Mouse (Mus musculus) ES-E14 (cell line): Measurements from ENCODE around the gene Ermap. TPM values are rescaled to one million over a fixed set of nuclear protein-coding genes. Genes with fewer than 3 reads are reported as not detected.

ENCODE experiments used
- DNase-seq: peaks from one replicate; pipeline ENCODE4 v3.0.0-alpha.2; 2013; ENCODE audit warnings: low read depth, low spot score
- H3K27ac ChIP-seq: 2 replicates; pipeline ENCODE4 v1.5.1; 2012; ENCODE audit warnings: low read depth, mild to moderate bottlenecking, low read length, moderate library complexity, mixed read lengths; ENCODE audit not compliant: poor library complexity, insufficient read depth, severe bottlenecking
- H3K36me3 ChIP-seq: 2 replicates; pipeline ENCODE4 v1.6.1; 2012; ENCODE audit warnings: mild to moderate bottlenecking, low read length, moderate library complexity, mixed read lengths; ENCODE audit not compliant: control insufficient read depth, poor library complexity, insufficient read depth, severe bottlenecking
- H3K4me1 ChIP-seq, 2 experiments: fragments of 150-350 bp in 1 of 2; sonication (generic) in 1 of 2; 2 replicates each; pipeline ENCODE4 v1.6.1; 2012; ENCODE audit warnings: low read length in 2 of 2, mild to moderate bottlenecking in 1 of 2, mixed read lengths in 1 of 2; ENCODE audit not compliant: control insufficient read depth in 2 of 2, insufficient read depth in 2 of 2, poor library complexity in 1 of 2
- H3K4me3 ChIP-seq, 2 experiments: fragments of 150-350 bp in 1 of 2; sonication (generic) in 1 of 2; 2 replicates each; pipeline ENCODE4 v1.5.1; 2012; ENCODE audit warnings: low read length in 2 of 2, low read depth in 1 of 2, mild to moderate bottlenecking in 1 of 2, mixed read lengths in 1 of 2; ENCODE audit not compliant: insufficient read depth in 1 of 2, poor library complexity in 1 of 2, severe bottlenecking in 1 of 2
- H3K9ac ChIP-seq: 2 replicates; pipeline ENCODE4 v1.6.1; 2012; ENCODE audit warnings: low read depth, mild to moderate bottlenecking, low read length, mixed read lengths; ENCODE audit not compliant: poor library complexity, insufficient read depth, severe bottlenecking
- H3K9me3 ChIP-seq: fragments of 150-350 bp; sonication (generic); 2 replicates; pipeline ENCODE4 v1.6.1; 2012; ENCODE audit warnings: low read depth, mild to moderate bottlenecking, low read length; ENCODE audit not compliant: control insufficient read depth, insufficient read depth
- CHD2 ChIP-seq: IDR thresholded peaks from 2 replicates; pipeline ENCODE4 v1.6.1; 2014; ENCODE audit warnings: mild to moderate bottlenecking, low read depth, low read length, inconsistent platforms
- HCFC1 ChIP-seq: IDR thresholded peaks from 2 replicates; pipeline ENCODE4 v1.6.1; 2012; ENCODE audit warnings: low read length, inconsistent platforms, borderline replicate concordance; ENCODE audit not compliant: insufficient read depth
- MAFK ChIP-seq: IDR thresholded peaks from 2 replicates; pipeline ENCODE4 v1.6.1; 2014; ENCODE audit warnings: mild to moderate bottlenecking, low read depth, low read length, inconsistent platforms; ENCODE audit not compliant: insufficient read depth
- ZC3H11A ChIP-seq: IDR thresholded peaks from 2 replicates; pipeline ENCODE4 v1.6.1; 2012; ENCODE audit warnings: low read depth, mild to moderate bottlenecking, inconsistent platforms, low read length, borderline replicate concordance
- ZNF384 ChIP-seq: IDR thresholded peaks from 2 replicates; pipeline ENCODE4 v1.6.1; 2012; ENCODE audit warnings: low read depth, low read length, inconsistent platforms
- in situ Hi-C, 2 experiments: fragments of 600-800 bp; cut with MboI; formaldehyde crosslinking; loops; one replicate each; pipeline ENCODE4 v1.15.1; 2025; ENCODE audit warnings: low sequenced_read_pairs in 2 of 2, inconsistent platforms in 1 of 2; ENCODE audit not compliant: unreplicated experiment in 2 of 2
- total RNA-seq: library from RNA; depleted of rRNA; stranded (reverse); fragments of 300-350 nt; gene quantifications from 2 replicates; pipeline ENCODE4 v1.2.3, GENCODE M21; 2012; rRNA removed

The Ermap gene
- 0.18 TPM in 1 of 2 replicates, not detected in the other for total RNA-seq

DNA sequence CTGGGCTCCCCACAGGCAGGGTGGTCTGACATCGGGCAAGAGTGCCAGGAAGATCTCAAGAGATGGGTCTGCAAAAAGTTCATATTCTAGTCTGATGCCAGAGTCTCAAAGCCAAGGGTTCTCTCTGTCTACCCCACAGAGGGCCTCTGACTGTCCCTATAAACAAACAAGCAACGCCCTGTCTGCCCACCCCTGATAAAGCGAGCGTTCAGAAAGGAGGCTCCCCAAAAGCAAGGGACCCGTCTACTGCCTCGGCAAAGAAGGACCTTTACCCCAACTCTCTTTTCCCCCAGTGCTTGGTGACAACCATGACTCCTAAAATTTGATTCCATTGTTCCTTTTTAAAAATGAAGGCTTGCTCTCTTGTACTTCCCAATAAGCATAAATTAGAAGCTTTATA is at the start of gene Ermap:
TSS of gene Ermap (minus strand) at position 148 of the 400 bp plus-strand sequence.
- Histone ChIP-seq H3K27ac (no peak within 1 kb of the TSS), H3K4me3 (no peak within 1 kb of the TSS)
- TF ChIP-seq CHD2: no peak
- TF ChIP-seq MAFK: no peak
- TF ChIP-seq ZNF384: no peak
- no peak for TF ChIP-seq HCFC1
- TF ChIP-seq ZC3H11A: no peak

DNA sequence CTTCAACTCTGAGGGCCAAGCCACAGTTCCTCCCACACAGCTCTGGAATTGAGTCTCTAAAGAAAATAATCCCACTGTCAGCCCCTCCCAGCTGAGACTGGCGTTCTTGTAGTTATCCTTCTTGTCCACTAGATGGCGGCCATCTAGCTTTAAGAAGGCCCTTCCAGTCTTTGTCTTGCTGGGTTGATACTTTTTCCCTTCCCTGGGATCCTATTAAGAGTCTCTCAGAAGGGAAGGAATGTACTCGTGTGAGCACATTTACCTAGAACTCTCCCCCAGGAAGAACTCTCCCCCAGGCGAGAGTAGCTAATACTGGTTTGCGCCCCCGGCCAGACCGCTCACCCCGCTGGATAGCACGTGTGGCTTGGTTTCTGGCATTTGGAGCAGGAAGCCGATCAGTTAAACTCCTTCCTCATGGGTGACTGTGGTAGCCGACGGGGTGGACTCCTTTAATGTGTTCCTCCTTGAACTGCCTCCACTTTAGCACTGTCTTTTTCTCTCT is 49.4 kb upstream of the Ermap start:
- peaks cover 4% of the 10 kb centered on the region; the same call in 1 of the 2 replicates for H3K36me3 ChIP-seq
- no peak overlapping the region; the same call in 1 of the 2 replicates for H3K27ac ChIP-seq
- H3K4me1 ChIP-seq: peaks cover 8 to 16% of the 10 kb centered on the region in 2 experiments; a peak in 3 of 4 replicates
- DNase-seq: peak; percentile 77
- peak overlapping the region in 1 of 2 experiments; percentile 58; a peak in 2 of 4 replicates for H3K4me3 ChIP-seq
- in situ Hi-C loops: no loop called here
- H3K9me3 ChIP-seq: no peaks in the 10 kb centered on the region
- H3K9ac ChIP-seq: peak overlapping the region; percentile 61; the same call in 1 of the 2 replicates
- TF ChIP-seq ZC3H11A (no peak), ZNF384 (no peak), CHD2 (no peak), HCFC1 (no peak), MAFK (no peak)

More for the DNA sequence above, at the start of gene Ermap:
- DNase-seq: no peak
- in situ Hi-C loops: no loop called here
- Histone ChIP-seq H3K36me3 (no peaks in the 10 kb centered on the region), H3K4me1 (no peaks in the 10 kb centered on the region), H3K9ac (no peak within 1 kb of the TSS), H3K9me3 (no peaks in the 10 kb centered on the region)

DNA sequence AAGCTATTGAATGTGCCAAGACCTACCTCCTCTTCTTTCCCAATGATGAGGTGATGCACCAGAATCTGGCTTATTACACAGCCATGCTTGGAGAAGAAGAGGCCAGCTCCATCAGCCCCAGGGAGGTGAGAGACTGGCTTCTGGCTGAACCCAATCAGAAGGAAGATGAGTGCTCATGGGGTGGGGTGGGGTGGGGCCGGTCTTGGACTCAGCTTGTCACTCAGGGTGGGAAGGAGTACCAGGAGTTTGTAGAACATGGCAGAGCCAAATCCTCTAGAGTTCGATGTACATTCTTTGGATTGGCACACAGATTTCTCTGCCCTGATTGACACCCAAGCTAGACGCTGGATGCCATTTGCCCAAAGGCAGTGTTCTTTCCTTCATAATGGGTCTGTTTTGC is 48.9 kb upstream of the Ermap start:
- Histone ChIP-seq H3K36me3 (peaks cover 4% of the 10 kb centered on the region; the same call in 1 of the 2 replicates), H3K9me3 (no peaks in the 10 kb centered on the region), H3K9ac (no peak overlapping the region), H3K4me1 (peaks cover 8 to 16% of the 10 kb centered on the region in 2 experiments; a peak in 3 of 4 replicates), H3K4me3 (0 out of 4 replicates have a peak overlapping the region, but pooled peaks of 1 of the 2 experiments have one; percentile 58), H3K27ac (no peak overlapping the region; the same call in 1 of the 2 replicates)
- in situ Hi-C loops: no loop called here
- no peak for DNase-seq
- TF ChIP-seq HCFC1 (no peak), ZC3H11A (no peak), MAFK (no peak), ZNF384 (no peak), CHD2 (no peak)

DNA sequence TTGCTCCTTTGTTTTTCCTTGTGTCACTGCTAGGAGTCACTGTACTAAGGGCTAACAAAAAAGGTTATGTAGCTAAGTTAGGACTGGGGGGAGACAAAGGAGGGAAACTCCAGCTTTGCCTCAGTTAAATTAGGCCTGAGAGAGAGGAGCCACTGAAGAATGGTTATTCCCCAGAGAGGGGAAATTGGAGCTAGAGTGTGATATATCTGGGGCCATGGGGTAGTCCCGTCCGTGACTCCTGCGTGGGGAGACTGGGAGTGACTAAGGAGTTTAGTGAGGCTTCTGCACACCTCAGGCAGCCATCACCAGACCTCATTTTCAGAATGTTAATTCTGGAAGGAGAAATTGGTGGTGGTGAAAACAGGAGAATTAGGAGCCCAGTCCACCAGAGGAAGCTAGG is 44.5 kb upstream of the Ermap start:
- in situ Hi-C loops: no loop called here
- no peak overlapping the region for H3K9ac ChIP-seq
- DNase-seq: no peak
- no peak overlapping the region for H3K4me3 ChIP-seq
- H3K4me1 ChIP-seq: peaks cover 8 to 16% of the 10 kb centered on the region in 2 experiments; a peak in 3 of 4 replicates
- no peak overlapping the region for H3K27ac ChIP-seq
- H3K36me3 ChIP-seq: no peaks in the 10 kb centered on the region
- no peak for TF ChIP-seq MAFK
- no peak for TF ChIP-seq CHD2
- no peak for TF ChIP-seq ZNF384
- no peak for TF ChIP-seq ZC3H11A
- no peak for TF ChIP-seq HCFC1
- no peaks in the 10 kb centered on the region for H3K9me3 ChIP-seq
